ENCODE assay signal across 20 mouse cellular contexts in the genomic region with DNA sequence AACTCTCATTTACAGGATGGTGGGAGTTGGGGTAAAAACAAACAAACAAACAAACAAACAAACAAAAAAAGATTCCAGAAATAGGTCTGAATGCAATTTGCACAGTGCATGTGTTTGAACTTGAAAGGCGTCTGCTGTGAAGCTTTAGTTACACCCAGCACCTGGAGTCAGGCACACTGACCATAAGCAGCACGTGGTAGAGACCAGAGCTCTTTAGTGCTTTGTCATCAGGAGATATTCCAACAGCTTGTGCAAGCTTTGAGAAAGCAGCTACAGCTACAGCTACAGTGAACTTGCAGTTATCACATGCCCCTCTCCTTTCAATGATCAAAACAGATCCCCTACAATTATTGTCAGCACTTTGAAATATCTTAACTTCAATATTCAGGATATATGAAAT.
A peak's percentile ranks its signal among the peaks of the same experiment; 100 is the strongest.
DNase-seq lines count a peak whose midpoint lies in the region; TF ChIP-seq lines count a peak whose summit lies in the region.
"Had no signal": no experiment of that assay in that cellular context is flagged by ENCODE, and none has a peak within 500 bp of the region (broad histone marks: within the 10 kb centered on the region; RNA-seq: fewer than 3 reads in every experiment).

No protein-coding gene starts in this region.

- no peak overlapping the region for H3ac ChIP-seq in myocyte (ENCODE audit: control insufficient read depth, insufficient read length)

- DNase-seq in 3T3-L1 (ENCODE audit: low read depth, low spot score) (peak; percentile 63), NIH3T3 (ENCODE audit: low read depth) (peak; percentile 48)
- no peak for DNase-seq in embryo, embryonic 11 days
- DNase-seq in cerebellum, adult 9-11 months, result no peak
- DNase-seq: adrenal gland, adult 2 months; adrenal gland, postnatal 14 days; adrenal gland, postnatal 36 days; cerebellum, adult 11-12 months; cerebellum, adult 2 months; cerebellum, adult 9-10 months; cerebellum, postnatal 14 days; cerebellum, postnatal 36 days had no signal

- H3K27me3 ChIP-seq in myocyte (ENCODE audit: control insufficient read depth, insufficient read depth, insufficient read length), result no peaks in the 10 kb centered on the region
- H3K27me3 ChIP-seq: CH12.LX; embryonic facial prominence, embryonic 12.5 days; forebrain, embryonic 12.5 days had no signal

- no peak overlapping the region for H3K4me3 ChIP-seq in myocyte
- H3K4me3 ChIP-seq: embryonic facial prominence, embryonic 10.5 days; embryonic facial prominence, embryonic 12.5 days; erythroblast, embryonic 14.5 days; forebrain, embryonic 10.5 days; forebrain, embryonic 12.5 days had no signal

- H3K36me3 ChIP-seq in myocyte (ENCODE audit: control insufficient read depth, insufficient read depth), result no peaks in the 10 kb centered on the region
- H3K36me3 ChIP-seq: embryonic facial prominence, embryonic 10.5 days; embryonic facial prominence, embryonic 12.5 days; forebrain, embryonic 10.5 days; forebrain, embryonic 12.5 days; G1E had no signal

- H3K4me2 ChIP-seq in myocyte (ENCODE audit: low read depth), result peak overlapping the region; percentile 58
- H3K4me2 ChIP-seq: embryonic facial prominence, embryonic 12.5 days; forebrain, embryonic 12.5 days had no signal

- no peaks in the 10 kb centered on the region for H3K79me2 ChIP-seq in myocyte (ENCODE audit: control insufficient read depth, insufficient read depth)

- no peak for TF ChIP-seq POLR2A in myocyte (IDR thresholded peaks at IDR 0.05; ENCODE audit: insufficient read length, low read depth)

TF ChIP-seq in myocyte, 11 proteins besides CTCF, POLR2A, EP300 and RAD21:
- TF ChIP-seq TCF3 (IDR thresholded peaks at IDR 0.05; ENCODE audit: insufficient read length, low read depth) (no peak), REST (IDR thresholded peaks at IDR 0.05; ENCODE audit: insufficient read depth, insufficient read length) (no peak), MYOD1 (IDR thresholded peaks at IDR 0.05; ENCODE audit: control insufficient read depth in 1 of 3, insufficient read length in 2 of 3, low read depth in 2 of 3) (no peak), USF1 (IDR thresholded peaks at IDR 0.05; ENCODE audit: low read depth) (no peak), MAX (IDR thresholded peaks at IDR 0.05; ENCODE audit: low read depth) (no peak), CEBPB (IDR thresholded peaks at IDR 0.05; ENCODE audit: insufficient read depth, poor library complexity, severe bottlenecking) (no peak), E2F4 (IDR thresholded peaks at IDR 0.05; ENCODE audit: insufficient read depth) (no peak), TCF12 (IDR thresholded peaks at IDR 0.05; ENCODE audit: insufficient read depth, poor library complexity, severe bottlenecking) (no peak), SRF (IDR thresholded peaks at IDR 0.05; ENCODE audit: control insufficient read depth, insufficient read length, low read depth) (no peak), MYOG (IDR thresholded peaks at IDR 0.05; ENCODE audit: control insufficient read depth in 1 of 3, insufficient read depth in 1 of 3, insufficient read length in 2 of 3, low read depth in 2 of 3) (no peak), POLR2AphosphoS2 (IDR thresholded peaks at IDR 0.05; ENCODE audit: insufficient read length, low read depth) (no peak)

Comparison
In these comparisons a context has a peak if more than half of its experiments do, and no peak if none do; other contexts are left out.
1. DNase-seq: peak in 3T3-L1 (single experiment) and NIH3T3 (single experiment); none in embryo, embryonic 11 days (single experiment) and cerebellum, adult 9-11 months (single experiment).